Mouse (Mus musculus): ENCODE data around the gene Dsn1.

The Dsn1 gene

DNA sequence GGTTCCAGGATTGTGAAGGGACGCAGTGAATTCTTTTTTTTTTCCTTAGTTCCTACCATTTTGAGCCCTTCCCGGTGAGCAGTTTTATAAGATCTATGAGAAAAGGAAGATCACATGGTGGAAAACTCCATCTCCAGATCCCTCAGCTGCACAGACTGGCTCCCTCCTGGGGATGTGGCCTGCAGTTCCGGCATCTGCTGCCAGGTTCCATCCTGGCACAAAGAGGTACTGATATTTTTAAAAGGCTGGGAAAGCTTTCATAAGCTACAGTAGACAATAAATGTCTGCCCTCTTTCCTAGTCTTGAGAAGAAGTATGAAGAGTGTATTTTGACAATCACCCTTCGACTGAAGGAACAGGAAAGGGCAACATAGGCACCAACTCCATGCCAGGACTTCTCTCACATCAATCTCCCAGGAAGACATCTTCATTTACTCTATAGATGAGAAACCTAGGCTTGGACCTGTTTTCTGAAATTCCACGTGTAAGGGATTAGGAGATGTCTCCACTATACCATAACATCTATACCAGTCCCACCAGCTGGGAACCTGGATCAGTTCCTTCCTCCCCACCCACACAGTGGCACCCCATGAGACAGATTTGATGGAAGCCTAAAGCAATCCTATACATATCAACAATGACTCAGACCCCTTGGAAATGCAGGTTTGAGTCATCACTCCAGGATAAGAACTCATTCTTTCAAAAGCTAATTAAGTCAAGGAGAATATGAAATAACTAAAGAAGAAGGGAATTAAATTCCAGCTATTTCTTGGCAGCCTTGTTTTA lies 33.4 kb downstream of the Dsn1 start:
- no peak for DNase-seq (ENCODE audit: low read depth, low spot score)

- no peak for DNase-seq (ENCODE audit: low read depth, low spot score)
Observed at GRCm38 (mm10) chr2:156970253-156970652, 36.7 kb downstream of the Dsn1 start.

DNA sequence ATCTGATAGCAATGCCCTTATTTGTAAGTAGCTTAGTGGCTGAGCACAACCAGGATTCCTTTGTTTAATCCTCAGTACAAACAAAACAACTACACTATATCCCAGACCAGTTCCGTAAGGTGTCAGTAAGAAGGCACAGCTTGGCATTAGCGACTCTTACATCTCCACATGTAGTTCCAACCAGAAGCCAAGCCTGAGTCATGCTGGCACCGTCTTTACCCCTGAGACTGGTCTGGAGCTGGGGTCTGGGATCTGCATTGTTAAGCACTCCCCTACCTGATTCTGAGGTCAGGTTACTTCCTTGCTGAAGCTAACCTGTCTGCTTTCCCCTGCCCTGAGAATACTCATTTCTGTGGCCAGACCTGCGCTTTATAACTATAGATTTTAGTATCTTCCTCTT lies 38.5 kb downstream of the Dsn1 start:
- no peak for DNase-seq (ENCODE audit: low read depth, low spot score)

GRCm38 (mm10) chr2:156967388-156967787 lies 39.6 kb downstream of the Dsn1 start:
- no peak for DNase-seq (ENCODE audit: low read depth, low spot score)

DNA sequence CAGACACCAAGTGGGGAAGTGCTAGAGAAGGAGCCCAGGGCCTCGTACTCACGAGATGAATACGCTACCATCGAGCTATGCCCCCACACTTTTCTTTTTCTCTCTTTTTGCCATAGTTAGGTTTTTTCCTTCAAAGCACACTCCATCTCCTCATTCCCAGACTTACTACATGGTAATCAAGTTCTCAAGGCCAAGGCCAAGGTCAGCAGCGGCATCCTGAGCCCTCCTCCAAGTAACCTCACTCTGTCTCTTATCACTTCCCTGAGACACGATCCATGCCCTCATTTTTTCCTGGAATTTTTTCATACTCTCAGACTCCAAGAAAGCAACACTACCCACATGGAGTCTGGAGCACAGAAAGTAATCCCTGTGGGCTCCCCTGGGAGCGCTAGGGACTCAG lies 43.1 kb downstream of the Dsn1 start:
- DNase-seq (ENCODE audit: low read depth, low spot score), result no peak

- no peak for DNase-seq (ENCODE audit: low read depth, low spot score)
Observed at GRCm38 (mm10) chr2:156958496-156959252, 48.3 kb downstream of the Dsn1 start.

DNA sequence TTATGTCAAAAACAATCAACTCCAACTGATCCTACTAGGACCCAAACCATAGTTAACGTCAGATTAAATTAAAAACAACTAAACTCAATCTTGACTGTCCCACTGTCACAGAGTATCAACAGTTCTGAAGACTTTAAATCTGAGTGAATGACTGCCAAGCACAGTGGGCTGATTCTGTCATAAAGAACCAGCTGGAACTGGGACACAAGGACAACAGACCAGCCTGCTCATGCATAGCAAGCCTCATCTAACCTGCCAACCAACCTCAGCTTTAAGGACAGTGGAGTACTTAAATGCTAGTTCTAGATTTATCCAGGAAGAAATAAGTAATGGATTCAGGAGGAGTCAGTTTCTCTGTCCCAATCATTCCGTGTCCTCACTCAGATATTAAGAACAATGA lies 49.9 kb downstream of the Dsn1 start:
- no peak for DNase-seq (ENCODE audit: low read depth, low spot score)

GRCm38 (mm10) chr2:156956306-156956705 lies 50.6 kb downstream of the Dsn1 start:
- no peak for DNase-seq (ENCODE audit: low read depth, low spot score)

DNA sequence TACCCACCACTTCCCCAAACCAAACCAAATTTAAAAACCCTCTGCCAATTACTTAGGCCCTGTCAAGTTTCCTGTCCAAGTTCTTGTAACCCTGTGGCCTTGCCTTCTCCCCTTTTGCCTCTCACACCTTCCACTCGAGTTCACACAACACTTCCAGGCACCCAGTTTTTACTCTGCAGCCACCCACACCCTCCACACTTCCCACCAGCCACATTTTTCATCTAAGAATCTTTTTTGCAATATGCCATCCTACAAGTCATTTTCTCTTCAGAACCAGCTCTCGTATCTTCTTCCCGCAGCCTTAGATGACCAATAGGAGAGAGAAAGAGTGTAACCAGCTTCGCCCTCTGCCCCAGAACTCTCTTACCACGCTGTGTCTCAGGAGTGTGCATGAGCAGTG lies 52.5 kb downstream of the Dsn1 start:
- DNase-seq (ENCODE audit: low read depth, low spot score), result no peak

DNA sequence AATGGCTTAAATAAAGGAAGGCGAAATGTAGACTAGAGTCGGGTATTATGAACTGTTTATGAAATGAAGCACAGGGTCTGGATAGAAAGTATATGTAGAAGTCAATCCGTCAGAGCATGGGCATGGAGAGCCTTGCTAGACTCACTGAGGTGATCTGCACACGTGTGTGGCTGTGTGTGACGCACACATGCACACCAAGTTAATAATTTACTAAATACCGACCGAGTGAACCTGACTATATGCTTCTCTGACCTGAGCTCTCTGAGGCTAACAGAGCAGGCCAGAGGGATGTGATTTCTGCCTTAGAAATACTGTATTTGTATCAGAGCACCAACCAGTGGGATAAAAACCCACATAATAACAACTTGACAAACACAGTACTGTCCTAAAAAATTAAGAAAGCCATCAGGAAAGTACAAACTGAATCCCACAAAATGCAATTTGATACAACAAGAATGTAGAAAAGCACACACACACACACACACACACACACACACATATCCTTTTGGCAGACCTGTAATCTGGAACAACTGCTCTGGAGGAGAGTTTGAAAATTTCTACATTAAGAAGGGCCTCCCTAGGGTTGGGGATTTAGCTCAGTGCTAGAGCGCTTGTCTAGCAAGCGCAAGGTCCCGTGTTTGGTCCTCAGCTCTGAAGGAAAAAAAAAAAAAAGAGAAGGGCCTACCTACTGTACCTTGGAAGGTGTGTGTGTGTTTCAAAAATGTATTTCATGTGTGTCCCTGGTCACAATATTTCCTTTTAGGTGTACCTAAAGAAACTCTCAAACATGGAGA lies 55.5 kb downstream of the Dsn1 start:
- DNase-seq (ENCODE audit: low read depth, low spot score), result no peak

DNA sequence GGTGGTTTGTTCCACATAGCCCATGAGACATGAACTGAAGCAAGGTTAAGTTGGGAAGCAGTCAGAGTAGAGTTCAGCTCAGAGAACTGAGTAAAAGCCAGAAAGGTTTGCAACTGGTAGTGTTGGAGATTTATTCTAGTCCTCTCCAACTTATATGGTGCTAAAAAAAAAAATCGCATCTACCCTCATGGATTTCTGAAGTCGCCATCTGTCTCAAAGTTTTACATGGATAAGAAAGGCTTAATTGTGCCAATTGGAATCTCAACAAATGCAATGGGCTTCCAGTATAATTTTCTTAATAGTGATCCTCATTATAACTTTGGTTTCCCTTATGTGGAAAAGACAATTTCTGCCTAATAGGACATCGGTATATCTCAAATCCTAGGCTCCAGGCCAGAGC lies 56.1 kb downstream of the Dsn1 start:
- no peak for DNase-seq (ENCODE audit: low read depth, low spot score)

All from mesoderm, embryonic 11.5 days (tissue).